Mouse (Mus musculus): ENCODE measurements at regions not wholly inside any gene's neighbourhood (a gene's known extent, or its start where the extent isn't known, plus 50 kb on each side); places are given as distances from the start of the nearest gene placed in this dataset.
A peak's percentile ranks its signal among the peaks of the same experiment; 100 is the strongest.

GRCm38 (mm10) chr14:25370306-25371020 is 88.5 kb upstream of the Zmiz1 start:
- H3K27me3 ChIP-seq (ENCODE audit: control insufficient read depth, insufficient read depth, low read length): no peaks in the 10 kb centered on the region
- TF ChIP-seq CTCF (IDR thresholded peaks at IDR 0.05; ENCODE audit: low read depth) (no peak), EP300 (IDR thresholded peaks at IDR 0.05; ENCODE audit: low read depth) (no peak)
- H3K4me1 ChIP-seq (ENCODE audit: control insufficient read depth, insufficient read depth): peaks cover 27% of the 10 kb centered on the region
- H3K9ac ChIP-seq (replicated peaks; ENCODE audit: low read depth, low read length): no peak overlapping the region
- peaks cover 8% of the 10 kb centered on the region; the same call in 1 of the 2 replicates for H3K36me3 ChIP-seq (replicated peaks; ENCODE audit: control insufficient read depth, insufficient read depth, low read length)
- H3K4me3 ChIP-seq (ENCODE audit: low read depth, low read length): no peak overlapping the region
- ATAC-seq (ENCODE audit: insufficient read depth, low read depth) (no peak), DNase-seq (ENCODE audit: low spot score) (no peak)
- WGBS: 83% methylated on average over 6 of the region's 6 CpGs
- no peaks in the 10 kb centered on the region for H3K9me3 ChIP-seq (replicated peaks; ENCODE audit: control insufficient read depth, low read length)
- no peak overlapping the region for H3K4me2 ChIP-seq (ENCODE audit: low read depth, low read length)
- peak overlapping the region; percentile 23; the same call in 1 of the 2 replicates for H3K27ac ChIP-seq (ENCODE audit: low read depth)

GRCm38 (mm10) chr14:25371021-25371400 is 88.0 kb upstream of the Zmiz1 start:
- Histone ChIP-seq H3K9me3 (replicated peaks; ENCODE audit: control insufficient read depth, low read length) (no peaks in the 10 kb centered on the region), H3K36me3 (replicated peaks; ENCODE audit: control insufficient read depth, insufficient read depth, low read length) (peaks cover 8% of the 10 kb centered on the region; the same call in 1 of the 2 replicates), H3K27ac (ENCODE audit: low read depth) (peak overlapping the region; percentile 23; the same call in 1 of the 2 replicates), H3K4me3 (ENCODE audit: low read depth, low read length) (no peak overlapping the region), H3K9ac (replicated peaks; ENCODE audit: low read depth, low read length) (no peak overlapping the region), H3K4me1 (ENCODE audit: control insufficient read depth, insufficient read depth) (peaks cover 21% of the 10 kb centered on the region), H3K27me3 (ENCODE audit: control insufficient read depth, insufficient read depth, low read length) (no peaks in the 10 kb centered on the region), H3K4me2 (ENCODE audit: low read depth, low read length) (no peak overlapping the region)
- no peak for TF ChIP-seq EP300 (IDR thresholded peaks at IDR 0.05; ENCODE audit: low read depth)
- no peak for TF ChIP-seq CTCF (IDR thresholded peaks at IDR 0.05; ENCODE audit: low read depth)
- no peak for DNase-seq (ENCODE audit: low spot score)
- no peak; the same call in 1 of the 2 replicates for ATAC-seq (ENCODE audit: insufficient read depth, low read depth)
- WGBS: 30% methylated on average over 5 of the region's 5 CpGs

- H3K4me2 ChIP-seq (ENCODE audit: low read depth, low read length): no peak overlapping the region
- DNase-seq (ENCODE audit: low spot score) (no peak), ATAC-seq (ENCODE audit: insufficient read depth, low read depth) (peak; percentile 51)
- no peak overlapping the region for H3K9ac ChIP-seq (replicated peaks; ENCODE audit: low read depth, low read length)
- no peaks in the 10 kb centered on the region for H3K9me3 ChIP-seq (replicated peaks; ENCODE audit: control insufficient read depth, low read length)
- WGBS: 50% methylated on average over 4 of the region's 4 CpGs
- peak overlapping the region; percentile 23 for H3K27ac ChIP-seq (ENCODE audit: low read depth)
- peaks cover 8% of the 10 kb centered on the region; the same call in 1 of the 2 replicates for H3K36me3 ChIP-seq (replicated peaks; ENCODE audit: control insufficient read depth, insufficient read depth, low read length)
- no peak overlapping the region for H3K4me3 ChIP-seq (ENCODE audit: low read depth, low read length)
- H3K4me1 ChIP-seq (ENCODE audit: control insufficient read depth, insufficient read depth): peaks cover 16% of the 10 kb centered on the region
- TF ChIP-seq CTCF (IDR thresholded peaks at IDR 0.05; ENCODE audit: low read depth) (no peak), EP300 (IDR thresholded peaks at IDR 0.05; ENCODE audit: low read depth) (no peak)
- no peaks in the 10 kb centered on the region for H3K27me3 ChIP-seq (ENCODE audit: control insufficient read depth, insufficient read depth, low read length)
Measured at GRCm38 (mm10) chr14:25371661-25372060, 87.3 kb upstream of the Zmiz1 start.

GRCm38 (mm10) chr14:25372581-25372980 is 86.4 kb upstream of the Zmiz1 start:
- no peak overlapping the region for H3K4me3 ChIP-seq (ENCODE audit: low read depth, low read length)
- DNase-seq (ENCODE audit: low spot score) (no peak), ATAC-seq (ENCODE audit: insufficient read depth, low read depth) (no peak)
- no peak overlapping the region for H3K27ac ChIP-seq (ENCODE audit: low read depth)
- peaks cover 25% of the 10 kb centered on the region for H3K4me1 ChIP-seq (ENCODE audit: control insufficient read depth, insufficient read depth)
- 65% methylated on average over 4 of the region's 4 CpGs for WGBS
- H3K9ac ChIP-seq (replicated peaks; ENCODE audit: low read depth, low read length): no peak overlapping the region
- H3K36me3 ChIP-seq (replicated peaks; ENCODE audit: control insufficient read depth, insufficient read depth, low read length): peaks cover 8% of the 10 kb centered on the region; the same call in 1 of the 2 replicates
- peak; percentile 60 for TF ChIP-seq CTCF (IDR thresholded peaks at IDR 0.05; ENCODE audit: low read depth)
- TF ChIP-seq EP300 (IDR thresholded peaks at IDR 0.05; ENCODE audit: low read depth): no peak
- H3K27me3 ChIP-seq (ENCODE audit: control insufficient read depth, insufficient read depth, low read length): no peaks in the 10 kb centered on the region
- no peaks in the 10 kb centered on the region for H3K9me3 ChIP-seq (replicated peaks; ENCODE audit: control insufficient read depth, low read length)
- H3K4me2 ChIP-seq (ENCODE audit: low read depth, low read length): no peak overlapping the region

GRCm38 (mm10) chr14:25373167-25373566 is 85.8 kb upstream of the Zmiz1 start:
- no peaks in the 10 kb centered on the region for H3K9me3 ChIP-seq (replicated peaks; ENCODE audit: control insufficient read depth, low read length)
- ATAC-seq (ENCODE audit: insufficient read depth, low read depth): no peak
- peaks cover 26% of the 10 kb centered on the region for H3K4me1 ChIP-seq (ENCODE audit: control insufficient read depth, insufficient read depth)
- TF ChIP-seq CTCF (IDR thresholded peaks at IDR 0.05; ENCODE audit: low read depth) (no peak), EP300 (IDR thresholded peaks at IDR 0.05; ENCODE audit: low read depth) (no peak)
- no peak for DNase-seq (ENCODE audit: low spot score)
- WGBS: 94% methylated on average over 4 of the region's 4 CpGs
- no peak overlapping the region for H3K9ac ChIP-seq (replicated peaks; ENCODE audit: low read depth, low read length)
- H3K27ac ChIP-seq (ENCODE audit: low read depth): no peak overlapping the region
- H3K4me3 ChIP-seq (ENCODE audit: low read depth, low read length): no peak overlapping the region
- no peak overlapping the region for H3K4me2 ChIP-seq (ENCODE audit: low read depth, low read length)
- peaks cover 8% of the 10 kb centered on the region; the same call in 1 of the 2 replicates for H3K36me3 ChIP-seq (replicated peaks; ENCODE audit: control insufficient read depth, insufficient read depth, low read length)
- no peaks in the 10 kb centered on the region for H3K27me3 ChIP-seq (ENCODE audit: control insufficient read depth, insufficient read depth, low read length)
